Mouse (Mus musculus): ENCODE measurements at regions not wholly inside any gene's neighbourhood (a gene's known extent, or its start where the extent isn't known, plus 50 kb on each side); places are given as distances from the start of the nearest gene placed in this dataset.

DNA sequence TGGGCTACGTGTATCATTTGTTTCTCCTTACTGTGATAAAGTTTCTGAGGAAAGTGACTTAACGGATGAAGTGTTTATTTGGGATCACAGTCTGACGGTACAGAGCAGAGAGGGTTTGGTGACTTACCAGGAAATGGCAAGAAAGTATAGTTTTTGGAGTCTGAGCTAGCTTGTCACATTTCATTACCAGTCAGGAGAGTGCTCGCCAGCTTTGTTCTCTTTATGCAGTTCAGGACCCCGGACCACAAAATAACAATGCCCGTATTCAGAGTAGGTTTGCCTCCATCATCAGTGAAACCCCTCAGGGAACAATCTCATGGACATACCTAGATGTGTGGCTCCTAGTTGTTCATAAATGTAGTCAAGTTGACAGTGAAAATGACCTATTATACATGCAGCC lies 387.7 kb downstream of the Wdr11 start:
- 56% methylated on average over 6 of the region's 6 CpGs for WGBS
- H3K9ac ChIP-seq, result no peak overlapping the region
- no peak for ATAC-seq (ENCODE audit: low FRiP score, low read depth)

DNA sequence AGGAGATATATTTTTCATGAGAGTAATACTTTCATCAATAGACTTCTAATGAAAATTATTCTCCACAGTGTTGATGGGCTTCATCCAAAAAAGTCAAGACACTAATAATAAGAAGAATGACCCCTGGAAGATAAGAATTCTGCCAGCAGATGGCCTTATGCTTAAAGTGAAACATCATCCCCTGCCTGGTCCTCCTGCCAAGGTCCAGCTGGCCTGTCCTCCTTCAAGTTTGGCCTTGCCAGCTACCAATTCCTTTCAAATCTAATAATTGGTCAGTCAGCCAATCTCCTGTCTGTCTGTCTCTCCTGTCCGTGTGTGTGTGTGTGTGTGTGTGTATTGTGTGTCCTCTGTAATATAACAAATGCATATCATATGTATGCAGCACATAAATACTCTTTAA lies 388.8 kb downstream of the Wdr11 start:
- H3K9ac ChIP-seq, result no peak overlapping the region
- ATAC-seq (ENCODE audit: low FRiP score, low read depth), result no peak
- WGBS, result 69% methylated on average over 1 of the region's 1 CpGs

More for the DNA sequence above, 387.7 kb downstream of the Wdr11 start:
- H3K4me1 ChIP-seq, result no peaks in the 10 kb centered on the region
- no peaks in the 10 kb centered on the region for H3K27me3 ChIP-seq (replicated peaks)
- H3K4me3 ChIP-seq, result no peak overlapping the region
- no peaks in the 10 kb centered on the region for H3K36me3 ChIP-seq
- no peaks in the 10 kb centered on the region for H3K9me3 ChIP-seq
- no peak overlapping the region for H3K4me2 ChIP-seq (replicated peaks)
- H3K27ac ChIP-seq, result no peak overlapping the region

DNA sequence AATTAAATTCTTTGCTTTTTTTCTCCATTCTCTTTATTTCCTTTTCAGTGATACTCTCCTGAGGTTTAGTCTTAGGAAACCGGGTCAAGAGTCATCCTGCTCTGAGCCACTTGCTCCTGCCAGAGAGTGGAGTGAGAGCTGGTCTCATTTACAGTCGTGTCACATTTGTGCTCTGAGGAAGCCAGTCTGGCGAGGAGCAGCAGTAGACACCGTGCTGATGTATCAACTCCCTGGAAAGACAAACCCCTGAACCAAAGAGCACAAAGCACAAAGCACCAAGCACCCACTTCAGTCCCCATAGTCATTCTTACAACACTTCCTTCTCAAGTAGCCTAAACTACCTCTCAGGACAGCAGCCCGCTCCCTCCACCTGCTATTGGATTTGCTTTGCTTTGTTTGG lies 390.7 kb downstream of the Wdr11 start:
- Histone ChIP-seq H3K4me2 (replicated peaks) (no peak overlapping the region), H3K36me3 (no peaks in the 10 kb centered on the region), H3K9me3 (no peaks in the 10 kb centered on the region), H3K4me3 (no peak overlapping the region), H3K27ac (no peak overlapping the region), H3K4me1 (no peaks in the 10 kb centered on the region), H3K27me3 (replicated peaks) (no peaks in the 10 kb centered on the region), H3K9ac (no peak overlapping the region)
- ATAC-seq (ENCODE audit: low FRiP score, low read depth), result no peak
- 46% methylated on average over 5 of the region's 5 CpGs for WGBS

More for the DNA sequence above, 388.8 kb downstream of the Wdr11 start:
- Histone ChIP-seq H3K4me3 (no peak overlapping the region), H3K27ac (no peak overlapping the region), H3K36me3 (no peaks in the 10 kb centered on the region), H3K9me3 (no peaks in the 10 kb centered on the region), H3K4me2 (replicated peaks) (no peak overlapping the region), H3K4me1 (no peaks in the 10 kb centered on the region), H3K27me3 (replicated peaks) (no peaks in the 10 kb centered on the region)

DNA sequence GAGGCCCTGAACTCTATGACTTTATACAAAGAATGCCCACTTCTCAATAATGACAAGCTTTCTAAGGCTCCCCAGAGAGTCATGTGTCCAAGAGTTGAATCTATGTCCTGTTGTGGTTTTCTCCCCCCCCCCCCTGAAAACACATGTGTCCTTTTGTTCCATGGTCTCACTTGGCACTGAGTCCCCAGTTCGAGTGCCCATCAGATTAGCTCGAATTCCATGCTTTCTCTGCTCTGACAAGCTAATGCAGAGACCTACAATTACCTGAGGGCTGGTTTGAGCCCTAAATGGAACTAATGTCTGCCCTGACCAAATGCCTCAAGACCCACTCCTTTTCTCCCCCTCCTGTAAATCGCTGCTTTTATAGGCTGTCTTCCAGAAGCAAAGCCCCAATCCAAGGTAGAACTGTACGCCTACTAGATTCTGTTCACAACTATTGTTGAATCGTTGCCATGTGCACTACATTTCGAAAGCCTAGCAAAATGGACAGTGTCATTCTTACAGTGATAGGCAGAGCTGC lies 392.0 kb downstream of the Wdr11 start:
- H3K9me3 ChIP-seq, result no peaks in the 10 kb centered on the region
- ATAC-seq (ENCODE audit: low FRiP score, low read depth), result no peak
- H3K4me3 ChIP-seq, result no peak overlapping the region
- H3K4me2 ChIP-seq (replicated peaks), result no peak overlapping the region
- no peaks in the 10 kb centered on the region for H3K27me3 ChIP-seq (replicated peaks)
- no peaks in the 10 kb centered on the region for H3K4me1 ChIP-seq
- H3K36me3 ChIP-seq, result no peaks in the 10 kb centered on the region
- H3K27ac ChIP-seq, result no peak overlapping the region
- 90% methylated on average over 6 of the region's 6 CpGs for WGBS
- H3K9ac ChIP-seq, result no peak overlapping the region

DNA sequence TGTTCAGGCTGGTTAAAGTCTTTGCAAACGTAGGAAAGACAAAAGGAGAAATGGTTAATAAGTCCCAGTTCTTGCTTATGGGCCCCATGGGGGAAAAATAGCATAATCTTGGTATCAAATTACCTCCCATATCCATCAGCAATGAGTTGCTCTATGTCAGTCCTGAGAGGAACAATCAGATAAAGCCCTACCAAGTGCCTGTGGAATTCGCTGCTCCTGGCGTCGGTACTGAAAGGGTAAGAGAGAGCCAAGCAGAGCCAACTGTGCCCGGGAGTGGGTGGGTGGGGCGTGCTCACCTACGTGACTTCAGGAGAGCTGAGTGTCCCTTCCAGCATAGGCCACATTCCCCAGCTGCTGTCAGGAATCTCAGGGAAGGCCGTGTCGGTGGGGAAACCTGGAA lies 392.7 kb downstream of the Wdr11 start:
- H3K9me3 ChIP-seq, result no peaks in the 10 kb centered on the region
- H3K4me2 ChIP-seq (replicated peaks), result no peak overlapping the region
- no peak overlapping the region for H3K4me3 ChIP-seq
- H3K27ac ChIP-seq, result no peak overlapping the region
- 80% methylated on average over 9 of the region's 9 CpGs for WGBS
- ATAC-seq (ENCODE audit: low FRiP score, low read depth), result no peak
- H3K36me3 ChIP-seq, result no peaks in the 10 kb centered on the region
- H3K27me3 ChIP-seq (replicated peaks), result no peaks in the 10 kb centered on the region
- no peak overlapping the region for H3K9ac ChIP-seq
- H3K4me1 ChIP-seq, result no peaks in the 10 kb centered on the region

DNA sequence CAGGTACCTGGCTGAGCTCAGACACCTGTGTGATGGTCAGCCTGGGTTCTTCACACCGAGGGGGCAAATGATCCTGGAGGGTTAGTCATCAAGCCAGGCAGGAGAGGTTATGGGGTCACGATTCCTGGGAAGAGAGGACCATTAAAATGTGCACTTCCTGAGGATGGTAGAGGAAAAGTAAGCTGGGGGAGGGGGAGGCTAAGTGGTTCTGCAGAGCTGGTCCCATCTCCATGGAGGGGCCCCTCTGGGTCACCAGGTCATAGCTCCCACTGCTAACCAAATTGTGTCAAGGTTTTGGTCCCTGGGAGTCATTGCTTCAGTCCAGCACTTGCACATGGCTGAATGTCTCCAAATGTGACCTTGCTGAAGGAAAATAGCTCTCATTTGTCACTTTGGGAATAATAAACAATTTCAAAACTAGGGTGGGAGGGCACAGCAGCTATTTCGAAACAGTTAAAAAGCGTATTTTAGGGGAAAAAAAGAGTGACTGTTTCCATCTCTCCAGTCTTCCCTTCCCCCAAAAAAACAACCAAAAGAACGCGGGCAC lies 395.5 kb downstream of the Wdr11 start:
- no peak overlapping the region for H3K27ac ChIP-seq
- H3K4me2 ChIP-seq (replicated peaks), result no peak overlapping the region
- 59% methylated on average over 6 of the region's 6 CpGs for WGBS
- no peak for ATAC-seq (ENCODE audit: low FRiP score, low read depth)
- H3K36me3 ChIP-seq, result no peaks in the 10 kb centered on the region
- H3K4me3 ChIP-seq, result no peak overlapping the region
- no peaks in the 10 kb centered on the region for H3K4me1 ChIP-seq
- H3K27me3 ChIP-seq (replicated peaks), result no peaks in the 10 kb centered on the region
- no peaks in the 10 kb centered on the region for H3K9me3 ChIP-seq
- no peak overlapping the region for H3K9ac ChIP-seq

DNA sequence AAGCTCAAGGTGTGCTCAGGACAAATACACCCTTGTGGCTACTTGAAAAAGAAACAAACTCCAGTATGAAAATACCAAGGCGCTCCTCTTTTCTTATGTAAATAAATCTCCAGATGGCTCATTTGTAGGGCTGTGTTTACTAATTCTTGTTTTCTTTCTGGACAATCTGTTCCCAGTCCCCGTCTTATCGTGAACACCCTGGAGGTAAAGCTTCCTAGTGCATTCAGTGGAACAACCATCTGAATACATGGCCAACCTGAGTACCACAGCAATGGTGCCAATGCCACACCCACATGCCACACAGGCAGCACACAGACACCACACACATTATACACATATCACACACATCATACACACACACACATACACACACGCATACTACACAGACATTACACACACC lies 396.1 kb downstream of the Wdr11 start:
- no peaks in the 10 kb centered on the region for H3K36me3 ChIP-seq
- H3K4me2 ChIP-seq (replicated peaks), result no peak overlapping the region
- no peak overlapping the region for H3K27ac ChIP-seq
- H3K4me1 ChIP-seq, result no peaks in the 10 kb centered on the region
- H3K9ac ChIP-seq, result no peak overlapping the region
- no peak for ATAC-seq (ENCODE audit: low FRiP score, low read depth)
- H3K4me3 ChIP-seq, result no peak overlapping the region
- 59% methylated on average over 4 of the region's 4 CpGs for WGBS
- H3K9me3 ChIP-seq, result no peaks in the 10 kb centered on the region
- no peaks in the 10 kb centered on the region for H3K27me3 ChIP-seq (replicated peaks)

DNA sequence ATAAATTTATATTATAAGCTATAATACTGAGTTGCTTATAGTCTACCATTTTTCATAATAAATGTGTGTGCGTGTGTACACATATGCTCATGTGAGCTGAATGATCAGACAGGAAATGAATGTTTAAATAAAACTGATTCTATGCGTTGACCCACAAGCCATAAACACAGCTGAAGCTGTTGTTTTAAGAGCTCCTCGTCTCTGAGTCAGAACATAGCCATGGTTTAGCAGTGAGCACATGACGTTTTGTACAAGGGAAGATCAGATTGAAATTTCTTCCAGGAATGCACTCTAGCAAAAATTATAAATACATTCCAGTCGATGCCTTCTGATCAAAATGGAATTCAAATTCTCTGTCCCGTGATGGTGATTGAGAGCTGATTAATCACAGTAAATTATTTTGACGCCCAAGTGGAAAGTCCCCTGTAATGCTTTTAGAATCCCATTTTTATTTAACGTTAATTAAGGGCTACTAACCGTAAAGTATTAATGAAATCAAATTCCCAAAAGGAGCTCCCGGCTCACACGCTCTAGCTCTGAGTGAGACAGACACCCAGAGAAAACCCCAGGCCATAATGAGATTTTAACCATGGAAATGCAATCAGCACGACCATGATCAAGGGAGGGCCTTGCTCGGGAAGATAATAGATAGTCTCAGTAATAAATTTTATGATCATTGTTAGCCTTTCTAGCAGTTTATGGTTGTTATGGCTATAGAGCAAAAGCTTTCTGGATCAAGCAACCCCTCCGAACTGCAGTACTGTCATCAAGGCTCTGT lies 402.0 kb downstream of the Wdr11 start:
- Histone ChIP-seq H3K4me3 (no peak overlapping the region), H3K4me2 (replicated peaks) (no peak overlapping the region), H3K27ac (no peak overlapping the region), H3K9me3 (no peaks in the 10 kb centered on the region), H3K27me3 (replicated peaks) (no peaks in the 10 kb centered on the region), H3K4me1 (no peaks in the 10 kb centered on the region), H3K9ac (no peak overlapping the region), H3K36me3 (no peaks in the 10 kb centered on the region)
- WGBS, result 36% methylated on average over 14 of the region's 14 CpGs
- no peak for ATAC-seq (ENCODE audit: low FRiP score, low read depth)

DNA sequence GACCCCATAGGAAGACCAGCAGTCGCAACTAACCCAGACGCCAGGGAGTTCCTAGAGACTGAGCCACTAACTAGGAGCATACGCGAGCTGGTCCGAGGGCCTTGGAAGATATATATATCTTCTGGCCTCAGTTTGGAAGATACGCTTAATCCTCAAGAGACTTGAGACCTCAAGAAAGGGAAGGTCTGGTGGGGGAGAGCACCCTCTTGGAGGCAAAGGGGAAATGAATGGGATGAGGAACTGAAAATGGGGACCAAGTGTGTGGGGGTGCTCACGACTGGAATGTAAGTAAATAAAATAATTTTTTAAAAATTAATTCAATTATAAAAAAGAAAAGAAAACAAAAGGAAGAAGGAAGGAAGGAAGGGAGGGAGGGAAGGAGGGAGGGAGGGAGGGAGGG lies 403.9 kb downstream of the Wdr11 start:
- Histone ChIP-seq H3K27me3 (replicated peaks) (no peaks in the 10 kb centered on the region), H3K4me2 (replicated peaks) (no peak overlapping the region), H3K9ac (no peak overlapping the region), H3K4me1 (no peaks in the 10 kb centered on the region), H3K36me3 (no peaks in the 10 kb centered on the region), H3K4me3 (no peak overlapping the region), H3K9me3 (no peaks in the 10 kb centered on the region), H3K27ac (no peak overlapping the region)
- WGBS, result 92% methylated on average over 7 of the region's 7 CpGs
- no peak for ATAC-seq (ENCODE audit: low FRiP score, low read depth)

DNA sequence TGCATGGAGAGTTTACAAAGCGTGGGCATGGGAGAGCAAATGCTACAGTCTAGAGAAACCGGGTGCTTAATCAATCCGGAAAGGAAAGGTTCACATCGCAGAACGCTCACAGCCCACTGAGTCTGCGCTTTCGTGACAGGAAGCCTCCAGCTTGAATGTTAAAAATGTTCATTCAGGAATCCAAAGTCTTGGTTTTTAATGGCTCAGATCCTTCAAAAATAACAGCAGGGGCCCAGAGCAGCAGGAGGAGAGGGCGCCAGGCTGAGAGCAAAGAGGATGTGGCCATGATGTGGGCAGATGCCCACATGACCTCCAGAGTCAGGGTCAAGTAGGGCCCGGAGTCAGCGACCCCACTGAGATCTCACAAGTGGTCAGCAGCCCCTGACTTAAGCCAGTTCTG lies 409.4 kb downstream of the Wdr11 start:
- H3K9me3 ChIP-seq, result no peaks in the 10 kb centered on the region

DNA sequence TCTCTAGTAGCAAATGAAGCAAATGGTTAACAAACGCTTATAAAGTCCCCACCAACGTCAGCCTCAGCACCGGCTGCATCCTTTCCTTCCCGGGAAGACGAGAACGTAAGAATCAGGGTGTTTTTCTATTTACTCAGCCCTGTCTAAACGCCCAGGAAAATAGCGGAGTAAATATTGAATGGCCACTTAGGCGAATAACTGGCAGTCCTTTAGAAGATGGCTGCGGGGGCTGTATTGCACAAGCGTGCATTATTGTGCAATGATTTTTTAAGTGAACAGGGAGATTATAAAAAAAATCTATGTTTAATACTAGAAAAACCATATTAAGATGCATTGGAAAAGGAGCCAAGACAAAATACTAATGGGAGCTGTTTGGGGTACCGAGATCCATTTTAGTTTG lies 410.3 kb downstream of the Wdr11 start:
- H3K9me3 ChIP-seq, result no peaks in the 10 kb centered on the region
- no peak overlapping the region for H3K27ac ChIP-seq
- no peak overlapping the region for H3K4me3 ChIP-seq
- 68% methylated on average over 12 of the region's 12 CpGs for WGBS
- no peak overlapping the region for H3K9ac ChIP-seq
- H3K4me2 ChIP-seq (replicated peaks), result no peak overlapping the region
- ATAC-seq (ENCODE audit: low FRiP score, low read depth), result no peak
- peaks cover 8% of the 10 kb centered on the region; the same call in 1 of the 2 replicates for H3K4me1 ChIP-seq
- H3K27me3 ChIP-seq (replicated peaks), result no peaks in the 10 kb centered on the region
- no peaks in the 10 kb centered on the region for H3K36me3 ChIP-seq

More for the DNA sequence above, 409.4 kb downstream of the Wdr11 start:
- Histone ChIP-seq H3K4me3 (no peak overlapping the region), H3K27ac (no peak overlapping the region), H3K4me2 (replicated peaks) (no peak overlapping the region), H3K4me1 (peaks cover 8% of the 10 kb centered on the region; the same call in 1 of the 2 replicates), H3K9ac (no peak overlapping the region), H3K36me3 (no peaks in the 10 kb centered on the region), H3K27me3 (replicated peaks) (no peaks in the 10 kb centered on the region)
- 63% methylated on average over 10 of the region's 10 CpGs for WGBS
- no peak for ATAC-seq (ENCODE audit: low FRiP score, low read depth)

DNA sequence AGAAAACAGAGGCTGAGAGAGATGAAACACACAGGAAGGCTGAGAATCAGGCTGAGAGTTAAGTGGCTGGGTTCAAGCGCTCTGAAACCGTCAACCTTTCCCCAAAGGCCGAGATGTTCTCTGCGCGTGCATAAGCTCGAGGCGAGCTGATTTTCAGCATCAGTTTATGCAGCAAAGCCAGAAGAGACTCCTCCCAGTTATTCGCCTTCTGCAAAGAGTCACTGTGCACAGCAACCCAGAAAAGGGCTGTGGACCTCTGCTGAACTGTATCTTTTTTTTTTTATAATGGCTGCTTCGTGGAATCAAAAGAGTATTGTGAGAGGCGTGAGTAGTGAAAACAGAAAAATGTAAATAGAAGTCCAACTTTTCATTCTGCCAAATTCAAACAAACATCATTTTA lies 413.7 kb downstream of the Wdr11 start:
- H3K27me3 ChIP-seq (replicated peaks), result no peaks in the 10 kb centered on the region
- ATAC-seq (ENCODE audit: low FRiP score, low read depth), result no peak
- H3K4me2 ChIP-seq (replicated peaks), result no peak overlapping the region
- no peak overlapping the region for H3K4me3 ChIP-seq
- H3K9me3 ChIP-seq, result no peaks in the 10 kb centered on the region
- WGBS, result 57% methylated on average over 10 of the region's 10 CpGs
- peaks cover 11% of the 10 kb centered on the region for H3K4me1 ChIP-seq
- no peak overlapping the region for H3K9ac ChIP-seq
- H3K27ac ChIP-seq, result no peak overlapping the region
- H3K36me3 ChIP-seq, result no peaks in the 10 kb centered on the region

Measured in neural tube, embryonic 12.5 days (tissue).